Mouse (Mus musculus) adrenal gland, postnatal 25 days (tissue): Measurements from ENCODE around the gene Arid5b. TPM values are rescaled to one million over a fixed set of nuclear protein-coding genes. Genes with fewer than 3 reads are reported as not detected.

Experiments used
- DNase-seq: peaks from one replicate; pipeline ENCODE4 v3.0.0; 2021; ENCODE audit warnings: mixed read lengths
- total RNA-seq: library from RNA; stranded (reverse); gene quantifications from 2 replicates; pipeline ENCODE4 v1.2.3, GENCODE M21; 2021

Gene Arid5b
- total RNA-seq, 1 experiment from 2014 or later, result 37.2 TPM

GRCm38 (mm10) chr10:68050882-68051281 lies 227.7 kb downstream of the Arid5b start:
- no peak for DNase-seq

- DNase-seq, result no peak
Observed at GRCm38 (mm10) chr10:68048641-68049305, 229.8 kb downstream of the Arid5b start.

GRCm38 (mm10) chr10:68044864-68045263 lies 233.7 kb downstream of the Arid5b start:
- DNase-seq, result no peak

- DNase-seq, result no peak
Observed at GRCm38 (mm10) chr10:68043973-68044372, 234.6 kb downstream of the Arid5b start.
